29 mouse cellular contexts compared by ENCODE assay signal in the genomic region with DNA sequence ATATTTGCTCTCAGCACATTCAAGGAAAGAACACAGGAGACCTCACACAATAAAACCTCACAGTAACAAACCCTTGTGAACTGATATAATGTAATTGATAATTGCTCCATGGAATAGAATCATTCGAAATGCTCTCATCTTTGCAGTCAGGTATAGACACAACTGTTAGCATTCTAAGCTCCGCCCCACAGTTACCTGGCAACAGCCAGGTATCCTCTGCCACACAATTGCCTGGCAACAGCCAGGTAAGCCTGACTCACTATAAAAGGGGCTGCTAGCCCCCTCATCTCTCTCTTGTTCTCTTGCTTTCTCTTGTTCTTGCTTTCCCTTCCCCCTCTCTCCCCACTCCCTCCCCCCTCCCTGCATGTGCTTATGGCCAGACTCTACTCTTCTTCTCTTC. TPM values are rescaled to one million over a fixed set of nuclear protein-coding genes. Genes with fewer than 3 reads are reported as not detected.
A peak's percentile ranks its signal among the peaks of the same experiment; 100 is the strongest.
DNase-seq lines count a peak whose midpoint lies in the region; ATAC-seq and TF ChIP-seq lines count a peak whose summit lies in the region.
"Had no signal": no experiment of that assay in that cellular context is flagged by ENCODE, and none has a peak within 500 bp of the region (broad histone marks: within the 10 kb centered on the region; RNA-seq: fewer than 3 reads in every experiment).

No protein-coding gene starts in this region.

- no peak overlapping the region for H3K9ac ChIP-seq in forebrain, postnatal 0 days
- H3K9ac ChIP-seq in forebrain, embryonic 12.5 days: no peak overlapping the region
- H3K9ac ChIP-seq in midbrain, embryonic 11.5 days (ENCODE audit: low read length): no peak overlapping the region
- H3K9ac ChIP-seq in midbrain, embryonic 15.5 days: no peak overlapping the region
- H3K9ac ChIP-seq: hindbrain, embryonic 12.5 days had no signal

- TF ChIP-seq CTCF in forebrain, postnatal 0 days (IDR thresholded peaks at IDR 0.05; ENCODE audit: low read depth): no peak

- no peaks in the 10 kb centered on the region for H3K4me1 ChIP-seq in forebrain, postnatal 0 days (ENCODE audit: insufficient read depth)
- peaks cover 9% of the 10 kb centered on the region for H3K4me1 ChIP-seq in forebrain, embryonic 12.5 days
- H3K4me1 ChIP-seq in midbrain, embryonic 11.5 days (ENCODE audit: control insufficient read depth, insufficient read depth, low read length): peaks cover 9% of the 10 kb centered on the region; the same call in 1 of the 2 replicates
- H3K4me1 ChIP-seq in midbrain, embryonic 10.5 days: peaks cover 35% of the 10 kb centered on the region
- H3K4me1 ChIP-seq in midbrain, embryonic 15.5 days: no peaks in the 10 kb centered on the region

- H3K27me3 ChIP-seq in forebrain, postnatal 0 days (ENCODE audit: insufficient read depth, low read length): no peaks in the 10 kb centered on the region
- no peaks in the 10 kb centered on the region for H3K27me3 ChIP-seq in forebrain, embryonic 12.5 days
- no peaks in the 10 kb centered on the region for H3K27me3 ChIP-seq in midbrain, embryonic 11.5 days (ENCODE audit: control insufficient read depth, insufficient read depth, low read length)
- H3K27me3 ChIP-seq in midbrain, embryonic 10.5 days (ENCODE audit: low read depth, poor library complexity, severe bottlenecking): no peaks in the 10 kb centered on the region
- H3K27me3 ChIP-seq in midbrain, embryonic 15.5 days (replicated peaks): no peaks in the 10 kb centered on the region
- H3K27me3 ChIP-seq: hindbrain, embryonic 12.5 days had no signal

- no peak overlapping the region for H3K4me3 ChIP-seq in forebrain, postnatal 0 days (ENCODE audit: low read depth, low read length)
- H3K4me3 ChIP-seq in forebrain, embryonic 12.5 days (replicated peaks): no peak overlapping the region
- no peak overlapping the region for H3K4me3 ChIP-seq in midbrain, embryonic 11.5 days (ENCODE audit: low read depth, low read length)
- H3K4me3 ChIP-seq in midbrain, embryonic 10.5 days: no peak overlapping the region
- H3K4me3 ChIP-seq in midbrain, embryonic 15.5 days: no peak overlapping the region
- H3K4me3 ChIP-seq: forebrain, embryonic 10.5 days; heart, adult 2 months; hindbrain, embryonic 12.5 days had no signal

- WGBS in forebrain, postnatal 0 days: 74% methylated on average over 2 of the region's 2 CpGs
- 92% methylated on average over 2 of the region's 2 CpGs for WGBS in forebrain, embryonic 12.5 days
- 94% methylated on average over 2 of the region's 2 CpGs for WGBS in midbrain, embryonic 11.5 days
- WGBS in midbrain, embryonic 10.5 days: 91% methylated on average over 2 of the region's 2 CpGs
- WGBS in midbrain, embryonic 15.5 days: 86% methylated on average over 2 of the region's 2 CpGs

- no peaks in the 10 kb centered on the region for H3K36me3 ChIP-seq in forebrain, postnatal 0 days (ENCODE audit: insufficient read depth)
- H3K36me3 ChIP-seq in forebrain, embryonic 12.5 days (replicated peaks): no peaks in the 10 kb centered on the region
- H3K36me3 ChIP-seq in midbrain, embryonic 11.5 days (ENCODE audit: control insufficient read depth, insufficient read depth, low read length): no peaks in the 10 kb centered on the region
- no peaks in the 10 kb centered on the region for H3K36me3 ChIP-seq in midbrain, embryonic 10.5 days
- H3K36me3 ChIP-seq in midbrain, embryonic 15.5 days (replicated peaks): no peaks in the 10 kb centered on the region
- H3K36me3 ChIP-seq: forebrain, embryonic 10.5 days; hindbrain, embryonic 12.5 days had no signal

- no peak overlapping the region for H3K4me2 ChIP-seq in forebrain, postnatal 0 days (ENCODE audit: low read depth)
- H3K4me2 ChIP-seq in forebrain, embryonic 12.5 days: no peak overlapping the region
- H3K4me2 ChIP-seq in midbrain, embryonic 11.5 days: no peak overlapping the region
- H3K4me2 ChIP-seq in midbrain, embryonic 15.5 days: no peak overlapping the region
- H3K4me2 ChIP-seq: heart, embryonic 11.5 days; hindbrain, embryonic 12.5 days had no signal

- H3K9me3 ChIP-seq in forebrain, postnatal 0 days (ENCODE audit: low read length): no peaks in the 10 kb centered on the region
- no peaks in the 10 kb centered on the region for H3K9me3 ChIP-seq in forebrain, embryonic 12.5 days
- no peaks in the 10 kb centered on the region for H3K9me3 ChIP-seq in midbrain, embryonic 11.5 days (ENCODE audit: control insufficient read depth, low read length)
- no peaks in the 10 kb centered on the region for H3K9me3 ChIP-seq in midbrain, embryonic 10.5 days (replicated peaks)
- H3K9me3 ChIP-seq in midbrain, embryonic 15.5 days: no peaks in the 10 kb centered on the region
- H3K9me3 ChIP-seq: forebrain, embryonic 10.5 days; hindbrain, embryonic 12.5 days had no signal

- DNase-seq in forebrain, postnatal 0 days: peak; percentile 12
- peak; percentile 12 for DNase-seq in midbrain, embryonic 11.5 days (ENCODE audit: low spot score, missing footprints)
- no peak for DNase-seq in midbrain, embryonic 10.5 days (ENCODE audit: low spot score)
- DNase-seq in adipocyte (ENCODE audit: low spot score): no peak
- DNase-seq: adrenal gland, postnatal 10 days; adrenal gland, postnatal 36 days; cerebellum, adult 18-20 months; cerebellum, adult 9-10 months; cerebellum, postnatal 14 days; gastrocnemius, postnatal 25 days; heart, adult 2 months had no signal

- no peak overlapping the region for H3K27ac ChIP-seq in forebrain, postnatal 0 days (ENCODE audit: low read depth, low read length)
- no peak overlapping the region for H3K27ac ChIP-seq in forebrain, embryonic 12.5 days
- H3K27ac ChIP-seq in midbrain, embryonic 11.5 days (ENCODE audit: low read depth, low read length): no peak overlapping the region
- no peak overlapping the region for H3K27ac ChIP-seq in midbrain, embryonic 10.5 days (replicated peaks)
- no peak overlapping the region for H3K27ac ChIP-seq in midbrain, embryonic 15.5 days
- H3K27ac ChIP-seq: forebrain, embryonic 10.5 days; heart, adult 2 months; hindbrain, embryonic 12.5 days had no signal

- peak; percentile 74 for ATAC-seq in forebrain, postnatal 0 days
- no peak for ATAC-seq in forebrain, embryonic 12.5 days (ENCODE audit: low FRiP score)
- no peak for ATAC-seq in midbrain, embryonic 11.5 days (ENCODE audit: low FRiP score)
- peak; percentile 82 for ATAC-seq in midbrain, embryonic 15.5 days (replicated peaks)
- ATAC-seq: activated CD4-positive, CD25-positive, alpha-beta regulatory T cell, adult 4 months; forebrain, embryonic 14.5 days; hindbrain, embryonic 16.5 days; inflammation-experienced regulatory T-cells, adult 6 months had no signal

RNA-seq across cellular contexts. Expression of a gene that starts 28.2 kb away (rescaled TPM):
- total RNA-seq in forebrain, postnatal 0 days (2014; rRNA removed): not detected in 2 replicates
- not detected in 2 replicates for polyA plus RNA-seq in forebrain, postnatal 0 days (2015; fragmentation: Nextera tagmentation; extraction: Ambion mirVana)
- not detected in 2 replicates for polyA plus RNA-seq in forebrain, embryonic 12.5 days (2016; fragmentation: Nextera tagmentation; extraction: Ambion mirVana)
- polyA plus RNA-seq in midbrain, embryonic 11.5 days (2014; fragmentation: Nextera tagmentation; extraction: Ambion mirVana): not detected in 2 replicates
- polyA plus RNA-seq in midbrain, embryonic 10.5 days (2016; fragmentation: Nextera tagmentation; extraction: Ambion mirVana): not detected in 2 replicates
- polyA plus RNA-seq in midbrain, embryonic 15.5 days (2015; fragmentation: Nextera tagmentation; extraction: Ambion mirVana): not detected in 2 replicates
- total RNA-seq: adrenal gland, adult 18-20 months; adrenal gland, postnatal 10 days; adrenal gland, postnatal 36 days; ES-E14; gastrocnemius, adult 8-10 months; gastrocnemius, postnatal 25 days; heart, adult 2 months; heart, postnatal 25 days; hematopoietic stem cell, adult 5-6 weeks had no signal
- polyA plus RNA-seq: activated CD4-positive, CD25-positive, alpha-beta regulatory T cell, adult 4 months; embryonic facial prominence, embryonic 11.5 days; embryonic facial prominence, embryonic 14.5 days; forebrain, embryonic 10.5 days; forebrain, embryonic 14.5 days; heart, embryonic 11.5 days; heart, embryonic 14.5 days; heart, postnatal 0 days; hindbrain, embryonic 12.5 days; hindbrain, embryonic 16.5 days; inflammation-experienced regulatory T-cells, adult 6 months had no signal

Comparison
In these comparisons a context has a peak if more than half of its experiments do, and no peak if none do; other contexts are left out.
1. ATAC-seq: peak in forebrain, postnatal 0 days (single experiment) and midbrain, embryonic 15.5 days (single experiment); none in forebrain, embryonic 12.5 days (single experiment) and midbrain, embryonic 11.5 days (single experiment).
2. DNase-seq: peak in forebrain, postnatal 0 days (single experiment) and midbrain, embryonic 11.5 days (single experiment); none in midbrain, embryonic 10.5 days (single experiment) and adipocyte (single experiment).